ENCODE assay signal across 27 mouse cellular contexts in the genomic region with DNA sequence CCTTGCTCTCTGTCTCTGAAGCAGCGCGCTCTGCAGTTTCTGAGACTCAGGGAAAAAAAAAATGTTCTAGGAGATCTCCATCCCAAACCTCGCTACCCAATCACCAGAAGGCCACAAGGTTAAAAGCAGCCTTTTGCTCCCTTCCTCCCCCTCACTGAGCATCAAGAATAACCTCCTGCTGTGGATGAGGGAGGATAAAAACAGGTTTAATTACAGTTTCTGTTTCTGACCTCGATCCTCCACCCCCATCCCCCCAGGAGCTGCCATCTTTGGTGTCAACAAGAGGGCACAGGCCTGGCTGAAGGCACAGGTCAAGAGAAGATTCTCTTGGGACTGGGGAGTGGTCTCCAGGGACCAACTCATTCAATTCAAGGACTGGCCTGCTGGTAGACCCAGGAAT.
"Had no signal": no experiment of that assay in that cellular context is flagged by ENCODE, and none has a peak within 500 bp of the region (broad histone marks: within the 10 kb centered on the region; RNA-seq: fewer than 3 reads in every experiment).

No protein-coding gene starts in this region.

- H3K4me1 ChIP-seq: intestine, embryonic 15.5 days had no signal

- DNase-seq: gastrocnemius, adult 2 months; gastrocnemius, postnatal 10 days; gastrocnemius, postnatal 25 days; heart, adult 18-20 months; heart, postnatal 10 days; heart, postnatal 4 days; kidney, adult 2 months; kidney, adult 9 months; kidney, postnatal 10 days; kidney, postnatal 25 days; kidney, postnatal 4 days had no signal

- H3K27me3 ChIP-seq: intestine, embryonic 15.5 days; kidney, embryonic 15.5 days; limb, embryonic 13.5 days; limb, embryonic 15.5 days had no signal

- ATAC-seq: hindbrain, embryonic 16.5 days; inflammation-experienced regulatory T-cells, adult 6 months; intestine, embryonic 15.5 days; intestine, postnatal 0 days; liver, embryonic 12.5 days had no signal

- H3K9ac ChIP-seq: heart, embryonic 12.5 days; hindbrain, embryonic 12.5 days; hindbrain, embryonic 14.5 days; intestine, embryonic 15.5 days; kidney, embryonic 15.5 days; limb, embryonic 13.5 days; limb, embryonic 15.5 days; liver, embryonic 12.5 days; liver, embryonic 14.5 days had no signal

- H3K9me3 ChIP-seq: heart, embryonic 10.5 days; hindbrain, embryonic 10.5 days; hindbrain, embryonic 12.5 days; intestine, embryonic 15.5 days; kidney, embryonic 15.5 days; limb, embryonic 13.5 days; limb, embryonic 15.5 days; liver, embryonic 12.5 days had no signal

- H3K4me2 ChIP-seq: heart, embryonic 12.5 days; hindbrain, embryonic 12.5 days; hindbrain, embryonic 14.5 days; intestine, embryonic 15.5 days; kidney, embryonic 15.5 days; limb, embryonic 13.5 days; limb, embryonic 15.5 days; liver, embryonic 12.5 days had no signal

- H3K36me3 ChIP-seq: heart, embryonic 10.5 days; heart, embryonic 12.5 days; hindbrain, embryonic 10.5 days; hindbrain, embryonic 12.5 days; intestine, embryonic 15.5 days; kidney, embryonic 15.5 days; limb, embryonic 13.5 days; limb, embryonic 15.5 days; liver, embryonic 12.5 days had no signal

- H3K27ac ChIP-seq: gastrocnemius, adult 2 months; heart, embryonic 10.5 days; hindbrain, embryonic 10.5 days; hindbrain, embryonic 12.5 days; hindbrain, embryonic 14.5 days; intestine, embryonic 15.5 days; kidney, embryonic 15.5 days; layer of hippocampus, adult 2 months; left cerebral cortex, adult 2 months; limb, embryonic 13.5 days; limb, embryonic 15.5 days; liver, embryonic 12.5 days; liver, embryonic 14.5 days had no signal

- H3K4me3 ChIP-seq: gastrocnemius, adult 2 months; heart, embryonic 10.5 days; heart, embryonic 12.5 days; hindbrain, embryonic 10.5 days; hindbrain, embryonic 12.5 days; intestine, embryonic 15.5 days; kidney, embryonic 15.5 days; layer of hippocampus, adult 2 months; left cerebral cortex, adult 2 months; limb, embryonic 13.5 days; limb, embryonic 15.5 days; liver, embryonic 12.5 days had no signal
